Mouse (Mus musculus) embryo, embryonic 11.5 days (tissue): ENCODE results near the gene Pkd2l1.

Experiments
- DNase-seq: peaks from one replicate; pipeline ENCODE4 v3.0.0-alpha.2; 2012; ENCODE audit warnings: low read depth, low spot score

Pkd2l1 gene

GRCm38 (mm10) chr19:44107661-44108521, 84.4 kb downstream of the Pkd2l1 start:
- no peak for DNase-seq

GRCm38 (mm10) chr19:44106831-44107660, 85.2 kb downstream of the Pkd2l1 start, which contains the start of gene Chuk:
Chuk (minus strand) TSS chr19:44107480.
- DNase-seq, result peak; percentile 89

- no peak for DNase-seq
These were observed 87.8 kb downstream of the Pkd2l1 start for GRCm38 (mm10) chr19:44104393-44104792.

- DNase-seq, result no peak
These were observed 89.2 kb downstream of the Pkd2l1 start for GRCm38 (mm10) chr19:44103001-44103400.

GRCm38 (mm10) chr19:44100840-44101239, 91.4 kb downstream of the Pkd2l1 start:
- no peak for DNase-seq
